Mouse (Mus musculus): ENCODE measurements around the gene Abtb1.

Abtb1 gene

GRCm38 (mm10) chr6:88854509-88854908 is 12.7 kb upstream of the Abtb1 start:
- no peak for DNase-seq (ENCODE audit: low read depth, low spot score)

DNA sequence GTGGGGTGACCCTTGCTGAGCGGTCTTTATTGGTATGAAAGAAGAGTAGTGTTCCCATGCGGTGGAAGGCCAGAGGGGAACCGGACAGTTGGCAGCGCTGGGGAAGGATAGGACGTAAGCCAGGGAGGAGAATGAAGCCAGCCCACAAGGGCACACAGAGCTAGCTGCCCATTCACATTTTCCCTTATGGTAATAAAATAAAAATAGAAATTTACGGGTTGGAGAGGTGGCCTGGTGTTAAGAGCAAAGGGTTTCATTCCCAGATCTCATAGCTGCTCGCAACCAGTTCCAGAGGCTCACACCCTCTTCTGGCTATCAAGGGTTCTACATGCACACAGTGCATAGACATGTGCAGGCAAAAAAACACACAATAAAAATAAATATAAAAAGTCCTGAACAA is 8.2 kb upstream of the Abtb1 start:
- DNase-seq (ENCODE audit: low read depth, low spot score): no peak

- DNase-seq (ENCODE audit: low read depth, low spot score): peak; percentile 42
These were observed 7.5 kb upstream of the Abtb1 start for GRCm38 (mm10) chr6:88849270-88849669.

- no peak for DNase-seq (ENCODE audit: low read depth, low spot score)
These were observed 5.8 kb upstream of the Abtb1 start for GRCm38 (mm10) chr6:88847571-88847970.

DNA sequence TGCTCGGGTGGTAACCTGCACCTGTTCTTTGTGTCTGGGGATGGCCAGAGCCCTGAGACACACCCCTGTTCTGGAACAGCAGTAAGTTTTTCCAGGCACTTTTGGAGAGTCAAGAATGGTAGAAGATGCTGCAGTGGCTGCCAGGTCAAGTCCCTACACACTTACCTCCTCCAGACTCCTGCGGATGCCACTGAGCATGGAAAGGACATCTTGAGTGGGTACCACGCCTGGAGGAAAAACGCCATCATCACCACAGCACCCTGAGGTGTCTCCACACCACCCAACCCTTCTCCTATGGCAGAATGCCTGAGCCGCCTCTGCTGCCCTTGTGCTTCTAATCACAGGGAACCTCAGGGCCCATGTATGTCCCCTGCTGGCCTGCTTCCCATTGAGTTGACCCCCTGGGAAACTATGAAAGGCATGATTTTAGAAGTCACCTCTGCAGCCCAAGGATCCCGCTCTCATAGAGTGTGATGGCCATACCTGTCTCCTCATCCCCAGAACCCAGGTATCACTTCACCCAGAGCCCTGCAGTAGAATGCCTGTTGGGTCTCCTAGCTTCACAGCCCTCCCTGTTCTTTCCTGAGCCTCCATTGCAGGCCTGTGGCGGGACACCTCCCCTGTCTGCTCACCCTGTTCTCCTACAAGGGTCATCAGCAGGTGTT is 3.2 kb upstream of the Abtb1 start:
- DNase-seq (ENCODE audit: low read depth, low spot score): no peak

DNA sequence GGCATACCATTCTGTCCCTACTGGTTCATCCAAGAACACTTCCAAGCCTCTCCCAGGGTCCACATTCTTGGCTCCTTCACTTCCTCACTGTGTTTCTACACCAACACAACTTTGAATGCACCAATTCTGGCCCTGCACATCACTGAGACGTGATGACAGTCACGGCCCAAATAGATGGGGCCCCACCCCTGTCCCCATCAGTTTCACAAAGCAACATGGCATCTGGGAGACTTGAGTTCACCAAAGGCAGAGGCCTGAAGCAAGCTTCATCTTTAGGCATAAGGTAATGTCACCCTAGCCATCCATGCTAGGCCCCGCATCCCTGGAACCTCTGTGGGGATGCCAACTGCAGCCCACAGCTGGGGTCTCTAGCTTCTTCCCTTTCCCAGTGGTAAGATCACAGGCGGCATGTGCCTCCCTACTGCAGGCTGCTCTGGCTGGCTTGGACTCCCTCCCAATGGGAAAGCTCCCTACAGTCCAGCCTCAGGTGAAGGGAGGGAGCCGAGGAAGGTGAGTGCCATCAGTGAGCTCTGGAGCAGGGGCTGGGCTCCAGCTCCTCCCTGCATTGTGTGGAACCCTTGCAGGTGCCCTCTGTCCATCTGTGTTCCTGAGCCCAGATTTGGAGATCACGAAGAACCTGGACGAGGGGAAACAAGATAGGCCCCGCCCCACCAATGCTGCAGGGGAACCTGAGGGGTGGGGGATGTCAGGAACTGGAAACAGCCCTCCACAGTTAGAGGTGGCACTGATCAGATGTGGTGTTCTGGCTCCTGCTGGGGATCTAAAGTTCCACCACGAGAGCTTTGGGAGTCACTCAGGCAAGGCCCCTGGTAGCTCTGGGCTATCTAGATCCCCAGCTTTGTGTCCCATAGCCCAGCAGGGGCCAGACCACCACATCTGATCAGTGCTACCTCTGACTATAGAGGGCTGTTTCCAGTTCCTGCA is 2.3 kb upstream of the Abtb1 start:
- no peak for DNase-seq (ENCODE audit: low read depth, low spot score)

DNA sequence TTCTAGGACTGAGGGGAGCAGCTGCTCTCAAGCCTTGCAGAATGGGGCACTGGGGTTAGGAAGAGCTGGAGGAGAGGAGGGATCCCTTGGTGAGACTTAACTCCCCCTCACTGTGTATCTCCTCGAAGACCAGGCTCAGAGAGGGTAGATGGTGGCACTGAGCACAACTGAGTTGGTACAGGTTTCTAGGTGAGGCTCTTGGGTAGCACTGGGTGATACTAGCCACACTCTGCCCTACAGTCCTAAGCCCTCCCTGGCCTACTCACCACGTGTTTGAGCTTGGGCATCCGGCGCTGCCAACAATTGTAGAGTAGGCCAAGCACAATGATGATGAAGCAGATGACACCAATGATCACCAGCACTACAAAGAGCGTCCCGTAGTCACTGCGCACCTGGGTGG is 1.5 kb upstream of the Abtb1 start:
- no peak for DNase-seq (ENCODE audit: low read depth, low spot score)

- peak; percentile 57 for DNase-seq (ENCODE audit: low read depth, low spot score)
These were observed 957 bp upstream of the Abtb1 start for GRCm38 (mm10) chr6:88842731-88843151.

- DNase-seq (ENCODE audit: low read depth, low spot score): no peak
These were observed 337 bp downstream of the Abtb1 start for GRCm38 (mm10) chr6:88841514-88841780.

DNA sequence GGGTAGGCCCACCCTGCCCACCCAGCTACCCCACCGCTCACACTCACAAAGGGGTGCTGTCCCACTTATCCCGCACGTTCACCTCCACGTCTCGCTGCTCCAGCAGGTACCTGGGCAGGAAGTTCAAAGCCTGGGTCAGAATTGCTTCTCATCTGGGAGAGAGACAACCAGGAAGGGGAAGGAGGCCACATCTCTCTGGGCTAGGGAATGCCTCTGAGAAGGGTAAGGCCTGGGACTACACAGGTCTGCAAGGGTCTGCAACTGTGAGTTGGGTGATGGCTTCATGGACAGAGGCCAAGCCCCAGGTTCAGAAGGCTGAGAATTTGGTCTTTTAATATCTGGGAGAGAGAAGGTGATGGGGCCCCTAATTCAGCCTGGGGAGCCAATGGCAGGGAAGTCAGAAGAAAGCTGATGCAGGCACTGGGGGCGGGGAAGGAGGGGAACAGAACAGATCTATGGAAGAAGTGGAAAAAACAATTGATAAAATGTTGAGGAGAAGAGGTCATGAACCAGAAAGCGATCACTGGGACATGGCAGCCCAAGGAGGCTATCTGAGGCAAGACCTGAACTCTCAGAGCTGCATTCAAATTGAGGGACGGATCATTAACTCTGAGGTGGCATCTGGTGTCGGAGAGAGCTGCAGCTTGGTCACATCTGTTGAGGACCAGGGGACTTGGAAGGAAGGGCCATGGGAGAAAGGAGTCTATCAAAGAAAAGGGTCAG is 832 bp downstream of the Abtb1 start:
- no peak for DNase-seq (ENCODE audit: low read depth, low spot score)

- no peak for DNase-seq (ENCODE audit: low read depth, low spot score)
These were observed 1.6 kb downstream of the Abtb1 start for GRCm38 (mm10) chr6:88840211-88840610.

- DNase-seq (ENCODE audit: low read depth, low spot score): peak; percentile 76
These were observed 2.4 kb downstream of the Abtb1 start for GRCm38 (mm10) chr6:88839135-88839970.

DNA sequence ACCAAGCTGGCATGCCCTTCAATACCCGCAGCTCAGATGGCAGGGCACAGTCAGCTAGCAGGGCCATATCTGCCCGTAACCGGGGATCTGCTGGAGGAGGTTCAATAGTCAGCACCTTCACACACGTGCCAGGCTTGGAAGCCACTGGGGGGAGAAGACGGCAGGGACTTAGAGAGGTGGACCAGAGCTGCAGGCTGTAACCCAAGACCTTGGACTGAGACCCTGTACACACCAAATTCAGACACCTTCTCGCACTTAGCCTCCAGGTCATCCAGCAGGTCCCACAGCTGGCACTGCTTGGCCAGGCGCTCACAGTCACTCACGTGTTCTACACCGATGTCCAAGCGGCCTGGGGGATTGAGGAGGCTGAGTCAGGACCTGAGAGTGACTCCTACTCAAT is 3.2 kb downstream of the Abtb1 start:
- no peak for DNase-seq (ENCODE audit: low read depth, low spot score)

DNA sequence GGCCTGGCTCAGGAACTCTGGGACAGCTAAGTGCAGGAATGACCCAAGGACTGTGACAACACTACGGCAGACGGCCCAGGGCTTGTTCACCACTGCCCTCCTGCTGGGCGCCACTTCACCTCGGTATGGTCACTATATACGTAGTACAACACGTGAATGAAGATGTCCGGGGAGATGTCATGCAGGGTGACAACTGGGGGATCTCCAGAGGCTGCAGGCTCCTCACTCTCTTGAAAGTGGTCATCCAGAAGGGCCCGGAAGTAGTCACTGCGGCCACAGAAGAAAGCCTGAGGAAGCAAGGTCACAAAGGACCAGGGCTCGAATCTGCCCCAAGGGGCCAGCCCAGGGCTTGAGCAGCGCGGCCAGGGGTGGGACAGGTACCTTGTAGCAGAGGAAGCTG is 3.8 kb downstream of the Abtb1 start:
- no peak for DNase-seq (ENCODE audit: low read depth, low spot score)

DNA sequence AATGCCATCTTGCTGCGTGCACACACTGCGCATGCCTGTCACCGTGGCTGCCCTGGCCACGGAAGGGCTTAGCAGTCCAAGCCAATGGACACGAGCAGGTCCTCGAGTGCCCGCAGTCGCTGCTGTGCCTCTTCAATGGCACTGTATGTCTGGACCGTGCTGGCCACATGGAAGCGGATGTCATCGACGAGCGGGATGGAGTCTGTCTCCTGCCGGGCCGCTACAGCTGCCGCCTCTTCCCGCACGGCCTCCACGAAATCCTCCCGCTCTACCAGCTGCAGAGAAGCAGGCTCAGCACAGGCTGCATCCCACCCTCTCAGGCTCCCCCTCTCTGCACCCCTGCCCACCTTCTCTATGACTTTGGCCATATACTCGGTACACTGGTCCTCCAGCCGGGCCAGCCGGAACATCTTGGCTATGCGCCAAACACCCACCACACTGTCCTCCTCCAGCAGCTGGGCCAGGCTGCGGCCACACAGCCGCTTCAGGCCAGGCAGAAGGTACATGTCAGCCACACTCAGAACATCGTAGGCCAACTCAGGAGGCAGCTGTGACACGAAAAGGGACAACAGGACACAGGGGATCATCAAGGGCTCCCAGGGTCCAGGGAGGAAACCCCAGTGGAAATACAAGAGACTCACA is 5.5 kb downstream of the Abtb1 start:
- DNase-seq (ENCODE audit: low read depth, low spot score): no peak

- DNase-seq (ENCODE audit: low read depth, low spot score): no peak
These were observed 6.7 kb downstream of the Abtb1 start for GRCm38 (mm10) chr6:88835047-88835446.

DNA sequence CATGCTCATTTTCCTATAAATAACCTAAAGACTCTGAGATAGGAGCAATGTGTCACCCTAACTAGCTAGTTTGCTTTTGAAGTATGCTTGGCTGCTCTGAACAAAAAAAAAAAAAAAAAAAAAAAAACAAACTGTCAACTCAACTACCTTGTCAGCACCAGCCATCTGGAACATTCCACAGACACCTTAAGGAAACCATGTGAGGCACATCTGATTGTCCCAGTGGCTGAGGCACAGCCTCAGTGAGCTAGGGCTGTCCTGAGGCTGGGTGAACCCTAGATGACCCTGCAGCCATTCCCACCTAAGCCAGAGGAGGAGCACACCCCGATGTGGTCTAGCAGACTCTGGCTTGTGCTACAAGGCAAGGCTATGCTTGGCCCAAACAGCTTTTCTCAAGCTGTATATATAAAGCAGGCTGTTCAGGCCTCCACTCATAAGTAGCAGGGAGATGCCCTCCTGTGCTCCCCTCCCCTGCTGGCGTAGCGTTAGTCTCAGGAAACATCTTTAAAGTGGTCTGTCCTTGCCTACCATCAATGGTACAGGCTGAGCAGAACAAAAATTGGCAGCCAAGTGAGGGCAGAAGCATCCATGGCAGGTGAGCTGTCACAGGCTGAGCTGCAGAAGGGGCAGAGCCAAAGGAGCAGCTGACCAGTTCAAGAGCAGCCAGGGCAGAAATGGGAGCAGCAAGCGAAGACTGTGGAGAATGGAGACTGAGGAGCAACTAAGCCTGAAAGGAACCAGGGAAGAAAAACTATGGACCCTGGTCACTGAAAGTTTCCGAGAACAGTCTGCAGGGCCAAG is 8.2 kb downstream of the Abtb1 start:
- DNase-seq (ENCODE audit: low read depth, low spot score): peak; percentile 23

- peak; percentile 90 for DNase-seq (ENCODE audit: low read depth, low spot score)
These were observed 9.1 kb downstream of the Abtb1 start for GRCm38 (mm10) chr6:88832663-88833062.

DNA sequence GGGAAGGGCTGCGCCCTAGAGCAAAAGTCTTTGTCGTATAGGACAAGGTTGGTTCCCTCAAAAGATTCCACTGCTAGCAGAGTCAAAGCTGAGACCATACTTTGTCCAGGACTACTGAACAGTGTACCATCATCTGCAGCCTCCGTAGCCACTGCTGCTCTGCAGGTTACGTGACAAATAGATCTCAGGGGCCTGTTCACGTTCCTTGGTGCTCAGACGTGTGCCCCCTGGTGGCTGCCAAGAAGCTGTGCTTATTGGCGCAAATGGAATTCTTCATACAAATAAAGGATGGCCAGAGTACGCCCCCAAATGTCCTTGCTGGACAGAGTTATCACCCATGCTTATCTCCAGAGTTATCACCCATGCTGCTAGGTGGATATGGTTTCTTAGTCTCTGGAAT is 10.3 kb downstream of the Abtb1 start:
- DNase-seq (ENCODE audit: low read depth, low spot score): peak; percentile 87

DNA sequence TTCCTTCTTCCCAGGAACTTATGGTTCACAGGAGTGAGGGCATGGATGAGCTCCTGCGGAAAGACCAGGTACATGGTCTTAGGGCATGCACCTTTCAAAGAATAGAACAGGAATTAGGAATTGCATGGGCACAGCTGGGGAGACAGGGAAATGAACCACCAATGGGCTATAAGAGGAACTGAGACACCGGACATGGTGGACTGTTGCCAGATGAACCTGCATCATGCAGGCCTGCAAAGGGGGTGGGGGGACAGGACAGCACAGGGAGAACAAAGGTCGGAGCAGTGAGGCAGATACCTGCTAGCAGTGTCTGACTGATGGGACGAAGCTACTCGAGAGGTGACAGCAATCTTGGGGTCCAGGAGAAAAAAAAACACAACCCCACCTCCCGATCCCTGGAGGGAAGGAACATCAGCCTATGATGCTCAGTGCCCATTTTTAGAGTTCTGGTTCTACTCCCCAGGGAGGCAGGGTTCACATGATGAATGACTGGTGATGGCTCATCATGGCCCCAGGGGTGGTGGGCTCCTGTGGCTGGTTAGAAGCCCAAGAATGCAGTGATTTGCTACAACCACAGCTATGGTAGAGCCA is 11.6 kb downstream of the Abtb1 start:
- no peak for DNase-seq (ENCODE audit: low read depth, low spot score)

All from R1 (cell line).